ENCODE assay signal across 12 mouse cellular contexts in genomic region chr17:84256278-84256819, GRCm38 (mm10).
A peak's percentile ranks its signal among the peaks of the same experiment; 100 is the strongest.
DNase-seq lines count a peak whose midpoint lies in the region; ATAC-seq lines count a peak whose summit lies in the region.
"Had no signal": no experiment of that assay in that cellular context is flagged by ENCODE, and none has a peak within 500 bp of the region (broad histone marks: within the 10 kb centered on the region; RNA-seq: fewer than 3 reads in every experiment).

No protein-coding gene starts in this region.

- no peaks in the 10 kb centered on the region for H3K4me1 ChIP-seq in hindbrain, embryonic 11.5 days (replicated peaks; ENCODE audit: control insufficient read depth, insufficient read depth, low read length)
- peaks cover 8% of the 10 kb centered on the region; the same call in 1 of the 2 replicates for H3K4me1 ChIP-seq in hindbrain, embryonic 14.5 days (replicated peaks; ENCODE audit: control insufficient read depth, insufficient read depth, low read length)
- H3K4me1 ChIP-seq in limb, embryonic 10.5 days = peaks cover 52% of the 10 kb centered on the region

- H3K9ac ChIP-seq in hindbrain, embryonic 11.5 days (ENCODE audit: low read depth, low read length) = no peak overlapping the region
- H3K9ac ChIP-seq in hindbrain, embryonic 14.5 days = no peak overlapping the region
- H3K9ac ChIP-seq: liver, embryonic 15.5 days had no signal

- 0 out of 2 replicates have a peak overlapping the region, but pooled peaks have one; percentile 4 for H3K27ac ChIP-seq in hindbrain, embryonic 11.5 days (ENCODE audit: low read depth, low read length)
- no peak overlapping the region for H3K27ac ChIP-seq in hindbrain, embryonic 14.5 days
- peak overlapping the region; percentile 78 for H3K27ac ChIP-seq in limb, embryonic 10.5 days
- H3K27ac ChIP-seq: liver, embryonic 15.5 days had no signal

- no peaks in the 10 kb centered on the region for H3K27me3 ChIP-seq in hindbrain, embryonic 11.5 days (ENCODE audit: control insufficient read depth, insufficient read depth, low read length)
- no peaks in the 10 kb centered on the region for H3K27me3 ChIP-seq in hindbrain, embryonic 14.5 days (ENCODE audit: control insufficient read depth, insufficient read depth, low read length)
- H3K27me3 ChIP-seq in limb, embryonic 10.5 days (ENCODE audit: low read depth, poor library complexity, severe bottlenecking) = no peaks in the 10 kb centered on the region
- H3K27me3 ChIP-seq: liver, embryonic 15.5 days had no signal

- no peak overlapping the region for H3K4me3 ChIP-seq in hindbrain, embryonic 11.5 days (ENCODE audit: low read depth, low read length)
- no peak overlapping the region for H3K4me3 ChIP-seq in hindbrain, embryonic 14.5 days (replicated peaks; ENCODE audit: low read length)
- H3K4me3 ChIP-seq in limb, embryonic 10.5 days = no peak overlapping the region
- H3K4me3 ChIP-seq: liver, embryonic 15.5 days had no signal

- H3K4me2 ChIP-seq in hindbrain, embryonic 11.5 days (replicated peaks; ENCODE audit: low read depth, low read length) = no peak overlapping the region
- H3K4me2 ChIP-seq in hindbrain, embryonic 14.5 days (replicated peaks) = no peak overlapping the region
- H3K4me2 ChIP-seq: liver, embryonic 15.5 days had no signal

- H3K9me3 ChIP-seq in hindbrain, embryonic 11.5 days (ENCODE audit: control insufficient read depth, low read length) = no peaks in the 10 kb centered on the region
- H3K9me3 ChIP-seq in hindbrain, embryonic 14.5 days (ENCODE audit: control insufficient read depth, low read length) = no peaks in the 10 kb centered on the region
- no peaks in the 10 kb centered on the region for H3K9me3 ChIP-seq in limb, embryonic 10.5 days (replicated peaks)
- H3K9me3 ChIP-seq: liver, embryonic 15.5 days had no signal

- no peak for DNase-seq in hindbrain, embryonic 11.5 days (ENCODE audit: low spot score)
- DNase-seq in hindbrain, embryonic 14.5 days (ENCODE audit: low spot score) = no peak
- DNase-seq in right cerebral cortex, postnatal 10 days (ENCODE audit: low spot score in 2 of 2) = peak; percentile 36 to 50
- DNase-seq in right cerebral cortex, postnatal 36 days (ENCODE audit: low spot score in 2 of 2) = no peak
- peak; percentile 39 for DNase-seq in limb, embryonic 10.5 days (ENCODE audit: low spot score)
- DNase-seq in cerebellum, adult 9-11 months = no peak
- no peak for DNase-seq in urinary bladder, postnatal 14 days (ENCODE audit: low spot score)
- DNase-seq: cerebellum, adult 8-10 months; gastrocnemius, postnatal 36 days; midbrain, embryonic 14.5 days had no signal

- no peak for ATAC-seq in hindbrain, embryonic 11.5 days (ENCODE audit: low FRiP score)
- ATAC-seq in hindbrain, embryonic 14.5 days (ENCODE audit: low FRiP score) = no peak
- ATAC-seq in inflammation-experienced regulatory T-cells, adult 6 months = no peak

- 51% methylated on average over 9 of the region's 9 CpGs for WGBS in hindbrain, embryonic 11.5 days
- 61% methylated on average over 9 of the region's 9 CpGs for WGBS in hindbrain, embryonic 14.5 days
- 65% methylated on average over 9 of the region's 9 CpGs for WGBS in limb, embryonic 10.5 days

- H3K36me3 ChIP-seq in hindbrain, embryonic 11.5 days (ENCODE audit: control insufficient read depth, insufficient read depth, low read length) = no peaks in the 10 kb centered on the region
- H3K36me3 ChIP-seq in hindbrain, embryonic 14.5 days (replicated peaks; ENCODE audit: control insufficient read depth, insufficient read depth) = no peaks in the 10 kb centered on the region
- H3K36me3 ChIP-seq in limb, embryonic 10.5 days = peaks cover 18% of the 10 kb centered on the region
- H3K36me3 ChIP-seq: liver, embryonic 15.5 days had no signal

Comparison
In these comparisons a context has a peak if more than half of its experiments do, and no peak if none do; other contexts are left out.
1. DNase-seq: peak in right cerebral cortex, postnatal 10 days (2 of 2) and limb, embryonic 10.5 days (single experiment); none in hindbrain, embryonic 11.5 days (single experiment), hindbrain, embryonic 14.5 days (single experiment), right cerebral cortex, postnatal 36 days (0 of 2), cerebellum, adult 9-11 months (single experiment) and urinary bladder, postnatal 14 days (single experiment).